Mouse (Mus musculus) midbrain, embryonic 14.5 days (tissue): ENCODE measurements around the gene Fbxl17. TPM values are rescaled to one million over a fixed set of nuclear protein-coding genes. Genes with fewer than 3 reads are reported as not detected.

Source experiments
- ATAC-seq: fragments of 200-750 bp; cut with Nextera tagmentation; 2 replicates; pipeline ENCODE4 v1.8.0; 2017; ENCODE audit warnings: moderate number of reproducible peaks, moderate library complexity; ENCODE audit not compliant: low FRiP score, low TSS enrichment
- DNase-seq: peaks from one replicate; pipeline ENCODE4 v3.0.0-alpha.2; 2015
- H3K27ac ChIP-seq: fragments of 300-500 bp; sonication (generic); replicated peaks from 2 replicates; pipeline ENCODE4 v1.5.1; 2014; ENCODE audit warnings: mild to moderate bottlenecking, low read depth, low read length, moderate library complexity
- H3K27me3 ChIP-seq: fragments of 300-500 bp; sonication (generic); 2 replicates; pipeline ENCODE4 v1.6.1; 2014; ENCODE audit warnings: low read length, control low read depth, mixed read lengths; ENCODE audit not compliant: control insufficient read depth, insufficient read depth
- H3K36me3 ChIP-seq: fragments of 300-500 bp; sonication (generic); 2 replicates; pipeline ENCODE4 v1.6.1; 2014; ENCODE audit warnings: low read length, control low read depth; ENCODE audit not compliant: control insufficient read depth, insufficient read depth
- H3K4me1 ChIP-seq: fragments of 300-500 bp; sonication (generic); 2 replicates; pipeline ENCODE4 v1.6.1; 2014; ENCODE audit warnings: mild to moderate bottlenecking, antibody characterized with exemption, low read length, control low read depth; ENCODE audit not compliant: control insufficient read depth, insufficient read depth
- H3K4me2 ChIP-seq: fragments of 300-500 bp; sonication (generic); 2 replicates; pipeline ENCODE4 v1.6.1; 2014; ENCODE audit warnings: mild to moderate bottlenecking, low read length, moderate library complexity
- H3K4me3 ChIP-seq: fragments of 300-500 bp; sonication (generic); replicated peaks from 2 replicates; pipeline ENCODE4 v1.5.1; 2014; ENCODE audit warnings: low read depth, low read length
- H3K9ac ChIP-seq: fragments of 300-500 bp; sonication (generic); replicated peaks from 2 replicates; pipeline ENCODE4 v1.6.1; 2014; ENCODE audit warnings: mild to moderate bottlenecking, low read length, moderate library complexity
- H3K9me3 ChIP-seq: fragments of 300-500 bp; sonication (generic); 2 replicates; pipeline ENCODE4 v1.6.1; 2016; ENCODE audit warnings: low read length, control low read depth, mixed read lengths; ENCODE audit not compliant: control insufficient read depth
- WGBS: fragments of 180-500 bp; shearing (Covaris S2); extraction: QIAGEN DNeasy Blood & Tissue Kit; methylation state at CpG from one replicate; pipeline ENCODE4 v1.1.7; 2014; 5-methylcytosine and 5-hydroxymethylcytosine counted together
- polyA plus RNA-seq: library from polyadenylated mRNA; unstranded; fragments of >200 nt; fragmentation: Nextera tagmentation; extraction: Ambion mirVana; gene quantifications from 2 replicates; pipeline ENCODE4 v1.2.1, GENCODE M21; 2014

Fbxl17 gene
- polyA plus RNA-seq, 1 experiment from 2014 or later = 53.5 TPM

DNA sequence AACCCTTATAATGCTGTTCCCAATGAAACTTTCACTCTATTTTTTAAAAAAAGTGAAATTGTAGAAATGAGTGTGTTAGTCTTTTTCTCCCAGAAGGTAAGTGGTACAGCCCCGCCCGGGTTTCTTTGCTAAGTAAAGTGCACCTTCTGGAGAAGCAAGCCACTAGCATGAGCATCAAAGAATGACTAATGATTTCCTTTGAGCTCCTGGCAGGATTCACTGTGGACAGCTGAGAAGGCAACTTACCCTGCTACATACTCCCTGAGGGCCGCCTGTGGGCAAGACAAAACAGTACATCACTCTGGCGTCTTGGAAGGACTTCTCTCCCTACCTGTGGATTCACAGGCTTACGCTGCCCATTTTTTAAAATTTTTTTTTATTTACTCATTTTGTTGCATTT, 217.8 kb downstream of the Fbxl17 start:
- H3K9ac ChIP-seq = no peak overlapping the region
- 78% methylated on average over 5 of the region's 5 CpGs for WGBS
- H3K36me3 ChIP-seq = no peaks in the 10 kb centered on the region
- H3K4me3 ChIP-seq = no peak overlapping the region
- no peak overlapping the region for H3K4me2 ChIP-seq
- no peak for DNase-seq
- ATAC-seq = no peak
- no peak overlapping the region for H3K27ac ChIP-seq
- peaks cover 9% of the 10 kb centered on the region for H3K4me1 ChIP-seq
- H3K9me3 ChIP-seq = no peaks in the 10 kb centered on the region
- no peaks in the 10 kb centered on the region for H3K27me3 ChIP-seq

- Histone ChIP-seq H3K27ac (no peak overlapping the region), H3K4me1 (peaks cover 9% of the 10 kb centered on the region), H3K9me3 (no peaks in the 10 kb centered on the region), H3K9ac (no peak overlapping the region), H3K4me2 (no peak overlapping the region), H3K4me3 (no peak overlapping the region), H3K27me3 (no peaks in the 10 kb centered on the region), H3K36me3 (no peaks in the 10 kb centered on the region)
- no peak for DNase-seq
- 84% methylated on average over 2 of the region's 2 CpGs for WGBS
- no peak for ATAC-seq
These were observed 218.8 kb downstream of the Fbxl17 start for GRCm38 (mm10) chr17:63280990-63281389.

DNA sequence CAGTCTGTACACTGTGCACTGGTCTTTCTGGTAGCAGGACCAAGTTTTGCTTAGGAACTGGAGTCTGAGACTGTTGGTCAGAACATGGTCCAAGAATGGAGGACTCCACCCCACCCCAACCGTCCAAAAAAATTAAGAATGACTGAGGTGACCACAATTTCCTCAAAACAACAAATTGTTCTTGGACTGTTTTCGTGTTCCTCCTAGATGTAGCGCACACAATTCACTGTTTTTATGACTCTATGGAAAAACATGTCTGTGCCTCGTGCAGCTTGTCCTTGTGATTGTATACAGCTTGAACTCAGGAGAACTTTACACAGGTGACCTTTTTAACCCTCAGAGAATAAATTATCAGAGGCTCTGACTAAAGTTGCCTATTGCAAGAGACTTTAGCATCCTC, 220.7 kb downstream of the Fbxl17 start:
- Histone ChIP-seq H3K36me3 (no peaks in the 10 kb centered on the region), H3K4me2 (no peak overlapping the region), H3K9ac (no peak overlapping the region), H3K27ac (no peak overlapping the region), H3K4me1 (no peaks in the 10 kb centered on the region; the same call in 1 of the 2 replicates), H3K9me3 (no peaks in the 10 kb centered on the region), H3K4me3 (no peak overlapping the region), H3K27me3 (no peaks in the 10 kb centered on the region)
- no peak for ATAC-seq
- 84% methylated on average over 4 of the region's 4 CpGs for WGBS
- DNase-seq = no peak

DNA sequence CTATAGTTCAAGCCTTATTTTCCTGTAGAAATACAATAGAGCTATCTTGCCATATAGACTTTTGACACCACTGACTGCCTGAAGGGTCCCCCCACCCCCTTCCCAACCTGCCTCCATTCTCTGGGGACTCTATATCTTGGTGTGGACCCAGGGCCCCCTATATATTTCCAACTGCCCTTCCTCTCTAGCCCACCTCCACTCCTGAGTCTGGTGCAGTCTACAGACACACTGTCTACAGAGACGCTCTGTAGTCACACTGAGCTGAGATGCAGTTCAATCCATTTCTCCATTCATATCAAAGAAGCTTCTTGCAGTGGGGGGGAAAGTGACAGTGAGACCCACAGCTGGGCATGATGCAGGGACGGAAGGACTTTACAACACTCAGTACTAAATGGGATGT, 226.5 kb downstream of the Fbxl17 start:
- no peak for DNase-seq
- Histone ChIP-seq H3K27me3 (no peaks in the 10 kb centered on the region), H3K4me3 (no peak overlapping the region), H3K9me3 (no peaks in the 10 kb centered on the region), H3K4me1 (no peaks in the 10 kb centered on the region; the same call in 1 of the 2 replicates), H3K36me3 (no peaks in the 10 kb centered on the region), H3K27ac (no peak overlapping the region), H3K4me2 (no peak overlapping the region), H3K9ac (no peak overlapping the region)
- ATAC-seq = no peak
- WGBS = 93% methylated on average over 2 of the region's 2 CpGs

DNA sequence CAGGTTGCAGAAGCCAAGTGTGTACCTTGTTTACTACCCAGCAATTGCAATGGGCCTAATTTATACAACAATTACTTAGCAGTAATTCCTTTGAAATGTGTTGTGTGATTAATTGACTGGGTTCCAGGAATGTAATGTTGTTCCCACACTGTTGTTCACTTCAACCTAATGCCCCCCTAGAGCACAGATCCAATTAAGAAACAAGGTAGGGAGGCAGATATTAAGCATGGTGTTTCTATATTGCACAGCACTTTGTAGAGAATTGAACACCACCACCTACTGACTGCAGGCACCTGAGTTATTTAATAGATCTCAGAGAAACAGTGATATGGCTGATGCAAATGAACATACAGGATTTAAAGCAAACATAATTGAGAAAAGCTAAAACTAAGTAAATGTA, 226.9 kb downstream of the Fbxl17 start:
- Histone ChIP-seq H3K9ac (no peak overlapping the region), H3K27me3 (no peaks in the 10 kb centered on the region), H3K4me3 (no peak overlapping the region), H3K27ac (no peak overlapping the region), H3K4me1 (no peaks in the 10 kb centered on the region; the same call in none of the 2 replicates), H3K36me3 (no peaks in the 10 kb centered on the region), H3K9me3 (no peaks in the 10 kb centered on the region), H3K4me2 (no peak overlapping the region)
- ATAC-seq (no peak), DNase-seq (no peak)

- Histone ChIP-seq H3K27ac (no peak overlapping the region), H3K4me1 (no peaks in the 10 kb centered on the region; the same call in 1 of the 2 replicates), H3K9me3 (no peaks in the 10 kb centered on the region), H3K27me3 (no peaks in the 10 kb centered on the region), H3K9ac (no peak overlapping the region), H3K36me3 (no peaks in the 10 kb centered on the region), H3K4me2 (no peak overlapping the region), H3K4me3 (no peak overlapping the region)
- no peak for ATAC-seq
- no peak for DNase-seq
- 71% methylated on average over 6 of the region's 6 CpGs for WGBS
These were observed 228.8 kb downstream of the Fbxl17 start for GRCm38 (mm10) chr17:63271000-63271399.

DNA sequence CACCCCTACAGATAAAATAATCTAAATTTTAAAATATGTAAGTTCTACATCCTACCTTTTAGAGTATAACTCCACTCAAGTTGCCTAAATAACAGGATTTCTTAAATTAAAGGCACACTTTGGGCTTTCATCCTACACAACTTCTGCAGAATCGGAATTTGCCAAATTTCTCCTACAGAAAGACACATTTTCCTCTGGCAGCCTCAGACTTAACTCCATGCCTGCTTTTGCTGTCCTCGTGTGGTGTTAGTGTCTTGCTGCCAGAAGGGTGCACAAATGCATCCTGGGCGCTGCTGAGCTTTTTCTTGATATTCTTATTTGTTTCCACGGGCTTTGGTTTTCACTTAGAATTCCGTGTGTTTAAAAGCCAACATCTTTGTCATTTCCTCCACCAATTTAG, 229.3 kb downstream of the Fbxl17 start:
- no peak overlapping the region for H3K27ac ChIP-seq
- H3K4me1 ChIP-seq = no peaks in the 10 kb centered on the region; the same call in 1 of the 2 replicates
- H3K27me3 ChIP-seq = no peaks in the 10 kb centered on the region
- H3K9me3 ChIP-seq = no peaks in the 10 kb centered on the region
- H3K36me3 ChIP-seq = no peaks in the 10 kb centered on the region
- no peak overlapping the region for H3K4me3 ChIP-seq
- H3K4me2 ChIP-seq = no peak overlapping the region
- 86% methylated on average over 5 of the region's 5 CpGs for WGBS
- no peak for ATAC-seq
- H3K9ac ChIP-seq = no peak overlapping the region
- DNase-seq = no peak

DNA sequence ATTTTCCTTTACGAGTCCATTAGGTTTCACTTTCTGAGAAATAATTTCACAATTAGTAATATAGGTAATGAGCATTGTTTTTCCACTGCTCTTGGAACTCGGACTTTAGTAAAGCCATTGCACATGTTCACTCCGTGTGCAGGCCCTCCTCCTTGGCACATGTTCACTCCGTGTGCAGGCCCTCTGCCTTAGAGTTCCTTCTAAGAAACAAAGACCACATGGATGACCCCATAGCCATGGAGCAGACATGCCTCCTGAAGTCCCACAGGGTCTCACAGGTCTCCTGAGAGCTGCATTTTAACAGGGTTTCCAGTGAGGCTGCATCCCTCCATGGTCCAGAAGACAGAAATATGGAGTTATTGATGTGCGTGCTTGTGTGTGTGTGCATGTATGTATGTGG, 237.1 kb downstream of the Fbxl17 start:
- Histone ChIP-seq H3K36me3 (no peaks in the 10 kb centered on the region), H3K4me2 (no peak overlapping the region), H3K27ac (no peak overlapping the region), H3K9ac (no peak overlapping the region), H3K27me3 (no peaks in the 10 kb centered on the region), H3K9me3 (no peaks in the 10 kb centered on the region), H3K4me3 (no peak overlapping the region), H3K4me1 (peaks cover 4% of the 10 kb centered on the region)
- WGBS = 93% methylated on average over 5 of the region's 5 CpGs
- ATAC-seq = no peak
- DNase-seq = no peak

- H3K9ac ChIP-seq = no peak overlapping the region
- H3K9me3 ChIP-seq = no peaks in the 10 kb centered on the region
- no peaks in the 10 kb centered on the region for H3K27me3 ChIP-seq
- peaks cover 4% of the 10 kb centered on the region for H3K4me1 ChIP-seq
- H3K4me3 ChIP-seq = no peak overlapping the region
- H3K27ac ChIP-seq = no peak overlapping the region
- H3K4me2 ChIP-seq = no peak overlapping the region
- ATAC-seq (no peak), DNase-seq (no peak)
- 90% methylated on average over 10 of the region's 10 CpGs for WGBS
- no peaks in the 10 kb centered on the region for H3K36me3 ChIP-seq
These were observed 238.2 kb downstream of the Fbxl17 start for GRCm38 (mm10) chr17:63261508-63262141.
